Mouse (Mus musculus) ES-CJ7 (cell line): ENCODE measurements at regions not wholly inside any gene's neighbourhood (a gene's known extent, or its start where the extent isn't known, plus 50 kb on each side); places are given as distances from the start of the nearest gene placed in this dataset.
A peak's percentile ranks its signal among the peaks of the same experiment; 100 is the strongest.

Experiments
- DNase-seq: peaks from one replicate; pipeline ENCODE4 v3.0.0; 2011; ENCODE audit warnings: low read depth, low spot score

GRCm38 (mm10) chr11:48605223-48605824 lies 194.8 kb upstream of the Rack1 start:
- no peak for DNase-seq

GRCm38 (mm10) chr11:48601096-48601495 lies 199.0 kb upstream of the Rack1 start:
- DNase-seq, result no peak

- no peak for DNase-seq
Observed at GRCm38 (mm10) chr11:48599573-48600127, 200.5 kb upstream of the Rack1 start.

- DNase-seq, result no peak
Observed at GRCm38 (mm10) chr11:48599033-48599432, 201.1 kb upstream of the Rack1 start.

GRCm38 (mm10) chr11:48594429-48594828 lies 205.7 kb upstream of the Rack1 start:
- DNase-seq, result no peak

GRCm38 (mm10) chr11:48588833-48589649 lies 211.1 kb upstream of the Rack1 start:
- peak; percentile 49 for DNase-seq

- DNase-seq, result no peak
Observed at GRCm38 (mm10) chr11:48568769-48569168, 231.4 kb upstream of the Rack1 start.

GRCm38 (mm10) chr11:48567583-48568562 lies 232.3 kb upstream of the Rack1 start:
- no peak for DNase-seq

GRCm38 (mm10) chr11:48558053-48558452 lies 242.1 kb upstream of the Rack1 start:
- no peak for DNase-seq

GRCm38 (mm10) chr11:48552006-48552405 lies 248.1 kb upstream of the Rack1 start:
- no peak for DNase-seq

GRCm38 (mm10) chr11:48551201-48551600 lies 248.9 kb upstream of the Rack1 start:
- no peak for DNase-seq

GRCm38 (mm10) chr11:48526316-48526715 lies 273.8 kb upstream of the Rack1 start:
- no peak for DNase-seq

- no peak for DNase-seq
Observed at GRCm38 (mm10) chr11:48525517-48525916, 274.6 kb upstream of the Rack1 start.

- DNase-seq, result no peak
Observed at GRCm38 (mm10) chr11:48506886-48507285, 293.2 kb upstream of the Rack1 start.

GRCm38 (mm10) chr11:48502011-48502806 lies 297.9 kb upstream of the Rack1 start:
- DNase-seq, result no peak

- DNase-seq, result no peak
Observed at GRCm38 (mm10) chr11:48499057-48499456, 301.1 kb upstream of the Rack1 start.

- no peak for DNase-seq
Observed at GRCm38 (mm10) chr11:48488308-48488707, 311.8 kb upstream of the Rack1 start.

- DNase-seq, result no peak
Observed at GRCm38 (mm10) chr11:48464036-48464435, 336.1 kb upstream of the Rack1 start.

- no peak for DNase-seq
Observed at GRCm38 (mm10) chr11:48449883-48450282, 350.2 kb upstream of the Rack1 start.

GRCm38 (mm10) chr11:48442534-48443254 lies 357.4 kb upstream of the Rack1 start:
- no peak for DNase-seq
